Mouse (Mus musculus): ENCODE measurements around the gene Tsc22d3.
"Not testable (repeated sequence)": the region's sequence is repeated elsewhere in the genome, so short reads cannot be mapped to it uniquely, and the experiment has no call there.

Tsc22d3 gene

GRCm38 (mm10) chrX:140565759-140566158 lies 34.7 kb downstream of the Tsc22d3 start:
- no peak for DNase-seq (ENCODE audit: low spot score)

- no peak for DNase-seq (ENCODE audit: low spot score)
These were observed 35.2 kb downstream of the Tsc22d3 start for GRCm38 (mm10) chrX:140565212-140565611.

GRCm38 (mm10) chrX:140564777-140565176 lies 35.7 kb downstream of the Tsc22d3 start:
- DNase-seq (ENCODE audit: low spot score) = no peak

- peak; percentile 24 for DNase-seq (ENCODE audit: low spot score)
These were observed 42.1 kb downstream of the Tsc22d3 start for GRCm38 (mm10) chrX:140558176-140558844.

GRCm38 (mm10) chrX:140555965-140556364 lies 44.5 kb downstream of the Tsc22d3 start:
- no peak for DNase-seq (ENCODE audit: low spot score)

GRCm38 (mm10) chrX:140555423-140555822 lies 45.0 kb downstream of the Tsc22d3 start:
- DNase-seq (ENCODE audit: low spot score) = no peak

- no peak for DNase-seq (ENCODE audit: low spot score)
These were observed 52.6 kb downstream of the Tsc22d3 start for GRCm38 (mm10) chrX:140547660-140548419.

GRCm38 (mm10) chrX:140544737-140545136 lies 55.7 kb downstream of the Tsc22d3 start:
- peak; percentile 49 for DNase-seq (ENCODE audit: low spot score)

- peak; percentile 54 for DNase-seq (ENCODE audit: low spot score)
These were observed 57.4 kb downstream of the Tsc22d3 start for GRCm38 (mm10) chrX:140542938-140543673.

GRCm38 (mm10) chrX:140542474-140542845 lies 58.0 kb downstream of the Tsc22d3 start:
- DNase-seq (ENCODE audit: low spot score) = no peak

- peak; percentile 28 for DNase-seq (ENCODE audit: low spot score)
These were observed 58.6 kb downstream of the Tsc22d3 start for GRCm38 (mm10) chrX:140541711-140542473.

GRCm38 (mm10) chrX:140540500-140541114 lies 59.9 kb downstream of the Tsc22d3 start:
- no peak for DNase-seq (ENCODE audit: low spot score)

- not testable (repeated sequence) for DNase-seq (ENCODE audit: low spot score)
These were observed 60.6 kb downstream of the Tsc22d3 start for GRCm38 (mm10) chrX:140539831-140540230.

GRCm38 (mm10) chrX:140539111-140539680 lies 61.3 kb downstream of the Tsc22d3 start:
- DNase-seq (ENCODE audit: low spot score) = no peak

- no peak for DNase-seq (ENCODE audit: low spot score)
These were observed 61.8 kb downstream of the Tsc22d3 start for GRCm38 (mm10) chrX:140538649-140539048.

- no peak for DNase-seq (ENCODE audit: low spot score)
These were observed 62.8 kb downstream of the Tsc22d3 start for GRCm38 (mm10) chrX:140537662-140538061.

- no peak for DNase-seq (ENCODE audit: low spot score)
These were observed 65.0 kb downstream of the Tsc22d3 start for GRCm38 (mm10) chrX:140535487-140535886.

GRCm38 (mm10) chrX:140534306-140534705 lies 66.2 kb downstream of the Tsc22d3 start:
- DNase-seq (ENCODE audit: low spot score) = no peak

- DNase-seq (ENCODE audit: low spot score) = no peak
These were observed 68.1 kb downstream of the Tsc22d3 start for GRCm38 (mm10) chrX:140532325-140532724.

GRCm38 (mm10) chrX:140531356-140531755 lies 69.1 kb downstream of the Tsc22d3 start:
- no peak for DNase-seq (ENCODE audit: low spot score)

GRCm38 (mm10) chrX:140530632-140531031 lies 69.8 kb downstream of the Tsc22d3 start:
- DNase-seq (ENCODE audit: low spot score) = no peak

Measured in urinary bladder, postnatal 25 days (tissue).